Mouse (Mus musculus): ENCODE results near the gene Cmtm1. TPM values are rescaled to one million over a fixed set of nuclear protein-coding genes. Genes with fewer than 3 reads are reported as not detected.
"Not testable (repeated sequence)": the region's sequence is repeated elsewhere in the genome, so short reads cannot be mapped to it uniquely, and the experiment has no call there.

Gene Cmtm1
- polyA plus RNA-seq, 1 experiment: 14.7 TPM

DNA sequence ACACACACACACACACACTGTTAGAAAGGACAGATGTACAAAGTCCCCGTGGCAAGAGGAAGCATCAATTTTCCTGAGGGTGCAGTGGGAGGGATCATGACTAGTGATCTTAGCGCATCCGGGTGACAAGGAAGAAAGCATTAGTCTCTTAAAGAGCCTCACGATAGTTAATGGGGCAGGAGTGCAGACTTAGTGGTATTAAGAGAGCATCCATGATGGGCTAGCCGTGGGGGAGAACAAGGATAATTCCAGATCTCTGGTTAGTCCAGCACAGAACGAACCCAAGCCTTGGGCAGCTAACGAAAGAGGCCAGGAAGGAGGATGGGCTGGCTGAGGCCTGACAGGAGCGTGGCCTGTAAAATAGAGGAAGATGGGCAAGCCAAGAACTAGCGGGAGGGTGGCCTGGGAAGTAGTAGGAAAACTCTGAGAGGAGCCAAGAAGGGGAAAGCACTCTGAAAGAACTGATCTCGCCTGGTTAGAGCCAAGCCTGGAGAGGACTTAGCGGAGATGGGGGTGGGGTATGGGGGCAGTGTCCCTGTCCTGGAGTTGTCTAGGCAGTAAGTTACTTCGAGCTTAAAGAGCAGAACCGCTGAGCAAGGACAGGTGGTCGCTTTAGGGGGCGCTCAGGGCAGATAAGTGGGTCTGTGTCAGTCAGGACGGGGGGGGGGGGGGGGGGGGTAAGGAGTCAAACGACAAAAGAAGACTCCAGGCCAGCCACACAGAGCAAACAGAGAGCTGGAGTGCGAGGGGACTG lies 29.5 kb upstream of the Cmtm1 start, which contains the start of gene Cmtm3:
Gene Cmtm3 (plus strand): TSS at position 182 of the 754 bp plus-strand sequence.
- Histone ChIP-seq H3K36me3 (ENCODE audit: control insufficient read depth, insufficient read depth, low read length) (no peaks in the 10 kb centered on the region), H3K27ac (ENCODE audit: control insufficient read depth, insufficient read depth, low read depth, low read length) (peak within 1 kb of the TSS; percentile 65; the same call in 1 of the 2 replicates), H3K4me3 (ENCODE audit: control insufficient read depth, low read depth, low read length) (peak within 1 kb of the TSS; percentile 73), H3K4me1 (ENCODE audit: control insufficient read depth, insufficient read depth, low read length) (peaks cover 13% of the 10 kb centered on the region), H3K27me3 (ENCODE audit: control insufficient read depth, insufficient read depth, low read length) (no peaks in the 10 kb centered on the region)
- TF ChIP-seq POLR2A (IDR thresholded peaks at IDR 0.05; ENCODE audit: control insufficient read depth, low read depth, low read length): no peak
- TF ChIP-seq CTCF (IDR thresholded peaks at IDR 0.05; ENCODE audit: control insufficient read depth, insufficient read depth, insufficient replicate concordance, low read depth, low read length): no peak

DNA sequence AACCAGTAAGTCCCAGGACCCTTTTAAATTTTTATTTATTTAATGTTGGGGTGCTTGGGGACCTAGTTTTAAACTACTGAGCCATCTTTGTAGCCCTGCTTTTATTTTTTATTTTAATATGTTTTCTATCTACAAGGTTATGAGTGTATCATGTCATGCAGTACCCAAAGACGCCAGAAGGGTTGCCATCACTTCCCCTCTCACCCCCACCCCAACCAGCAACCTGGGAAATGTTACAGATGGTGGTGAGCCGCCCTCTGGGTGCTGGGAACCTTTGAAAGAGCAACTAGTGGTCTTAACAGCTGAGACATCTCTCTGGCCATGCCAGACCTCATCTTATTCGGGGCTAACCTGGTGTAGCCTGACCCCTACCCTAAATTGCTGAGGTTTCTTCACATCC lies 27.9 kb upstream of the Cmtm1 start:
- Histone ChIP-seq H3K27ac (ENCODE audit: control insufficient read depth, insufficient read depth, low read depth, low read length) (no peak overlapping the region), H3K4me3 (ENCODE audit: control insufficient read depth, low read depth, low read length) (no peak overlapping the region), H3K4me1 (ENCODE audit: control insufficient read depth, insufficient read depth, low read length) (peaks cover 13% of the 10 kb centered on the region), H3K36me3 (ENCODE audit: control insufficient read depth, insufficient read depth, low read length) (no peaks in the 10 kb centered on the region), H3K27me3 (ENCODE audit: control insufficient read depth, insufficient read depth, low read length) (no peaks in the 10 kb centered on the region)
- TF ChIP-seq POLR2A (IDR thresholded peaks at IDR 0.05; ENCODE audit: control insufficient read depth, low read depth, low read length) (no peak), CTCF (IDR thresholded peaks at IDR 0.05; ENCODE audit: control insufficient read depth, insufficient read depth, insufficient replicate concordance, low read depth, low read length) (no peak)

DNA sequence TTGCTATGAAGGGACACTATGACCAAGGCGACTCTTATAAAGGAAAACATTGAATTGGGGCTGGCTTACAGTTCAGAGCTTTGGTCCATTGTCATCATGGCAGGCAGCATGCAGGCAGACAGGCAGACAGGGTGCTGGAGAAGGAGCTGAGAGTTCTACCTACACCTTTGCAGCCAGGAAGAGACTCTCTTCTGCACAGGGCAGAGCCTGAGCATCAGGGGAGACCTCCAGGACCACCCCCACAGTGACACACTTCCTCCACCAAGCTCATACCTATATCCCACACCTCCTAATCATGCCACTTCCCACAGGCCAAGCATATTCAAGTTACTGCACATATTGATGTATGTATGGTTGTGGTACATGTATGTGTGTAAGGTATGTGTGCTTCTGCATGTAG lies 26.9 kb upstream of the Cmtm1 start:
- Histone ChIP-seq H3K27me3 (ENCODE audit: control insufficient read depth, insufficient read depth, low read length) (no peaks in the 10 kb centered on the region), H3K36me3 (ENCODE audit: control insufficient read depth, insufficient read depth, low read length) (no peaks in the 10 kb centered on the region), H3K27ac (ENCODE audit: control insufficient read depth, insufficient read depth, low read depth, low read length) (no peak overlapping the region), H3K4me3 (ENCODE audit: control insufficient read depth, low read depth, low read length) (no peak overlapping the region), H3K4me1 (ENCODE audit: control insufficient read depth, insufficient read depth, low read length) (peaks cover 12% of the 10 kb centered on the region)
- no peak for TF ChIP-seq POLR2A (IDR thresholded peaks at IDR 0.05; ENCODE audit: control insufficient read depth, low read depth, low read length)
- no peak for TF ChIP-seq CTCF (IDR thresholded peaks at IDR 0.05; ENCODE audit: control insufficient read depth, insufficient read depth, insufficient replicate concordance, low read depth, low read length)

DNA sequence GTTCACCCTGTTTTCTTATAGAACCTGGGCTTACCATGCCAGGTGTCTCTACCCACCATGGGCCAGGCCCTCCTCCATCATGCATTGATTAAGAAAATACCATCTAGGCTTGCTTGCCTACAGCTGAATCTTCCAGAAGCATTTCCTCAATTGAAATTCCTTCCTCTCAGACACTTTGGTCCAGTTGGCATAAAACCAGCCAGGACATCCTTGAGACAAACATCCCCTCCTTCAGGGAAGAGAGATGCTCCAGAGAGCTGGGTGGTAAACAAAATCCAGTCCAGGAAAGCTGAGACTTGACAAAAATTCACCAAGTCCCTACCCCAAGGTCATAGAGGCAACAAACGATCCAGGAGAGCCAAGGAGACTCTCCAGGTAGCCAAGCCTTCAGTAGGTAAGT lies 24.3 kb upstream of the Cmtm1 start:
- no peak overlapping the region for H3K4me3 ChIP-seq (ENCODE audit: control insufficient read depth, low read depth, low read length)
- no peak overlapping the region for H3K27ac ChIP-seq (ENCODE audit: control insufficient read depth, insufficient read depth, low read depth, low read length)
- no peak for TF ChIP-seq CTCF (IDR thresholded peaks at IDR 0.05; ENCODE audit: control insufficient read depth, insufficient read depth, insufficient replicate concordance, low read depth, low read length)
- no peaks in the 10 kb centered on the region for H3K27me3 ChIP-seq (ENCODE audit: control insufficient read depth, insufficient read depth, low read length)
- H3K36me3 ChIP-seq (ENCODE audit: control insufficient read depth, insufficient read depth, low read length): no peaks in the 10 kb centered on the region
- no peaks in the 10 kb centered on the region for H3K4me1 ChIP-seq (ENCODE audit: control insufficient read depth, insufficient read depth, low read length)

DNA sequence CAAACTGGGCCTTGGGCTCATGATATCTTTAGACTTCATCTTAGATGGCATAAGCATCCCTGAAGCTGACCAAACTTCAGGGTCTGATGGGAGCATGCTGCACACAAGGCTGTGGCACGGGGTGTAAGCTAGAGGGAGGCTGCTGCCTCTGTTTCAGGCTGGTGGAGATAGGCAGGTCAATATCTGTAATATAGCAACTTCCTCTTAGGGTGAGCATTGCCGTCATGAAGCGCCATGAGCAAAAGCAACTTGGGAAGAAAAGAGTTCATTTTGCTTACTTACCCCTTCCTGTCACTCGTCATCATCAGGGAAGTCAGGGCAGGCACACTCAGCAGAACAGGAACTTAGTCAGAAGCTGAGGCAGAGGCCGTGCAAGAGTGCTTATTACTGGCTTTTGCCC lies 23.8 kb upstream of the Cmtm1 start:
- H3K27ac ChIP-seq (ENCODE audit: control insufficient read depth, insufficient read depth, low read depth, low read length): no peak overlapping the region
- no peak for TF ChIP-seq POLR2A (IDR thresholded peaks at IDR 0.05; ENCODE audit: control insufficient read depth, low read depth, low read length)
- no peak for TF ChIP-seq CTCF (IDR thresholded peaks at IDR 0.05; ENCODE audit: control insufficient read depth, insufficient read depth, insufficient replicate concordance, low read depth, low read length)
- H3K4me1 ChIP-seq (ENCODE audit: control insufficient read depth, insufficient read depth, low read length): no peaks in the 10 kb centered on the region
- no peaks in the 10 kb centered on the region for H3K27me3 ChIP-seq (ENCODE audit: control insufficient read depth, insufficient read depth, low read length)
- H3K36me3 ChIP-seq (ENCODE audit: control insufficient read depth, insufficient read depth, low read length): no peaks in the 10 kb centered on the region
- no peak overlapping the region for H3K4me3 ChIP-seq (ENCODE audit: control insufficient read depth, low read depth, low read length)

DNA sequence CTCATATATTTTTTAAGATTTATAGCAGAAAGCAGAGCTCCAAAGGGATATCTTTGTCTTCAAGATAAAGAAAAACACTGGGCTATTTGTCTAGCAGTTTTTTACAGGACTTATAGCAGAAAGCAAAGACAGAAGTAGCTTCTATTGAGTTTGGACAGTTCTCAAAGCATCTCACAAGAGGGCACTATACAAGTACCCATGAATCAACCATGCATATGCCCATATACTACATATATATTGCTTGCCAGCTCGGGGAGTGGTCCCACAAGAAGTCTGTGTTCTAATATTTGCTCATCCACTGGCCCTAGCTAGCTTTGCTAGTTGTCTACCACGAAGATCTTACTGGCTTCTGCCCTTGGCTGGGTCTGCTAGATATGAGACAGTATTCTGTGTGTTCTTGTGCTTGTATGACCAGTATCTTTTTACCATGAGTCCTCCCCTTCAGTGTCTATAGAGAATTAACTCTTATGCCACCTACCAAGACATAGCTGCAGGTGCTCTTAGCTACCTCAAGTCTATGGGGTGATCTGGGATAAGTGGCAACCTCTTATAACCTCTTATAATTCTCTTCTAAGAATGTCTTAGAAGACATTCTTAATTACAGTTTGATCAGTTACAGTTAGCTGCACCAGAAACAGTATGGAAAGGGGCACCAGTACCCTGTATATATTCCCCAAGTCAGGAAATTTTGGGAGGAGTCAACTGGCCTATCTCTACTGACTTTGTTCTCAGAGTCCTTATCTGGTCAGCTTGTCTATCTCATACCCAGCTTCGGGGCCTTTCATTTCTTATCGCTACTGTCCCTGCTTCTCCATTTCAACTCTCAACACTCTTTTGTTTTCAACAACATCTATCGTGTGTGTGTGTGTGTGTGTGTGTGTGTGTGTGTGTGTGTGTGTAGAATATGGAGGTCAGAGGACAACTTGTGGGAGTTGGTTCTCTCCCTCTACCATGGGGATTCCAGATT lies 23.0 kb upstream of the Cmtm1 start:
- Histone ChIP-seq H3K36me3 (ENCODE audit: control insufficient read depth, insufficient read depth, low read length) (no peaks in the 10 kb centered on the region), H3K4me3 (ENCODE audit: control insufficient read depth, low read depth, low read length) (no peak overlapping the region), H3K27ac (ENCODE audit: control insufficient read depth, insufficient read depth, low read depth, low read length) (no peak overlapping the region), H3K27me3 (ENCODE audit: control insufficient read depth, insufficient read depth, low read length) (no peaks in the 10 kb centered on the region), H3K4me1 (ENCODE audit: control insufficient read depth, insufficient read depth, low read length) (no peaks in the 10 kb centered on the region)
- TF ChIP-seq CTCF (IDR thresholded peaks at IDR 0.05; ENCODE audit: control insufficient read depth, insufficient read depth, insufficient replicate concordance, low read depth, low read length) (no peak), POLR2A (IDR thresholded peaks at IDR 0.05; ENCODE audit: control insufficient read depth, low read depth, low read length) (no peak)

DNA sequence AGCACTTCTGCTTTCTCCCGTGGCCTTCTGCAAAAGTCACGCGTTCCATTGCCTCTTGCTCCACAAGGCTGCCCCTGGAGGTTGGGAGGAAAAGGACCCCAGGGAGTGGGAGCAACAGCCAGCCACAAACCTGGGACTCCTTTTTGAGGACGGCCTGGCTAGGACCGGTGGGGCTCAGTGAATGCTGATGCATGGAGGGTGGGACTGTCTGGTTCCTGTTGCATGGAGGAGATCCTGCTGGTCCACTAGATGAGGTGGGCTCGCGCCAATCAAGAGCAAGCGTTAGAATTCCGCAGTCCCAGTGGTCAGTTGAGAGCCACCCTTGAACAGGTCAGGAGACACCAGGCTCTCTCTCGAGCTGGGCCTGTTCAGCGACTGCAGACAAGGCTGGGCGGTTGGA lies 12.0 kb upstream of the Cmtm1 start, which contains the start of gene Cmtm2b:
Gene Cmtm2b (plus strand): TSS at position 301 of the 400 bp plus-strand sequence.
- not testable (repeated sequence) for H3K36me3 ChIP-seq (ENCODE audit: control insufficient read depth, insufficient read depth, low read length); H3K27me3 ChIP-seq (ENCODE audit: control insufficient read depth, insufficient read depth, low read length)
- Histone ChIP-seq H3K4me1 (ENCODE audit: control insufficient read depth, insufficient read depth, low read length) (peaks cover 16% of the 10 kb centered on the region), H3K27ac (ENCODE audit: control insufficient read depth, insufficient read depth, low read depth, low read length) (peak within 1 kb of the TSS; percentile 80), H3K4me3 (ENCODE audit: control insufficient read depth, low read depth, low read length) (peak within 1 kb of the TSS; percentile 87)
- peak; percentile 44; the same call in 1 of the 2 replicates for TF ChIP-seq POLR2A (IDR thresholded peaks at IDR 0.05; ENCODE audit: control insufficient read depth, low read depth, low read length)

DNA sequence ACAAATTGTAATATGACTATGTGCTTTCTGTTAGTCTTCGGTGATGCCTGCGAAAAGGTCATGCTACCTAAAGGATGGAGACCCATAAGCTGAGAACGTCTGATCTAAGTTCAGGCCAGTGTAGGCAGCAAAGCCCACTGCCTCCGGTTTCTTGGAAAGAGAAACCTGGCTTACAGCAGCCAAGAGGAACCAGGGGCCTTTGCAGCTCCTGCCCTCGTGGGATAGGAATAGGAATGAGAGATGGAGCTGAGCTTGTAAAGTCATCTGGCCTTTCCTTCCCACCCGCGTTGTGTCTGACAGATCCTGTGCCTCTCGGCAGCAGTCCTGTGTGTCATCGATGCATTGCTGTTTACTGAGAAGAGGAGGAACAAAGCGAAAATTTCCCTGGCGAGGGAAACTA lies 11.3 kb upstream of the Cmtm1 start, which contains the start of gene Gm11020:
Gene Gm11020 (plus strand): TSS at position 301 of the 400 bp plus-strand sequence.
- H3K27me3 ChIP-seq (ENCODE audit: control insufficient read depth, insufficient read depth, low read length); H3K36me3 ChIP-seq (ENCODE audit: control insufficient read depth, insufficient read depth, low read length): not testable (repeated sequence)
- H3K27ac ChIP-seq (ENCODE audit: control insufficient read depth, insufficient read depth, low read depth, low read length): peak within 1 kb of the TSS; percentile 80
- H3K4me1 ChIP-seq (ENCODE audit: control insufficient read depth, insufficient read depth, low read length): peaks cover 16% of the 10 kb centered on the region
- peak within 1 kb of the TSS; percentile 87 for H3K4me3 ChIP-seq (ENCODE audit: control insufficient read depth, low read depth, low read length)
